Mouse (Mus musculus): ENCODE results near the gene Mbtd1.
"Not testable (repeated sequence)": the region's sequence is repeated elsewhere in the genome, so short reads cannot be mapped to it uniquely, and the experiment has no call there.

The Mbtd1 gene

DNA sequence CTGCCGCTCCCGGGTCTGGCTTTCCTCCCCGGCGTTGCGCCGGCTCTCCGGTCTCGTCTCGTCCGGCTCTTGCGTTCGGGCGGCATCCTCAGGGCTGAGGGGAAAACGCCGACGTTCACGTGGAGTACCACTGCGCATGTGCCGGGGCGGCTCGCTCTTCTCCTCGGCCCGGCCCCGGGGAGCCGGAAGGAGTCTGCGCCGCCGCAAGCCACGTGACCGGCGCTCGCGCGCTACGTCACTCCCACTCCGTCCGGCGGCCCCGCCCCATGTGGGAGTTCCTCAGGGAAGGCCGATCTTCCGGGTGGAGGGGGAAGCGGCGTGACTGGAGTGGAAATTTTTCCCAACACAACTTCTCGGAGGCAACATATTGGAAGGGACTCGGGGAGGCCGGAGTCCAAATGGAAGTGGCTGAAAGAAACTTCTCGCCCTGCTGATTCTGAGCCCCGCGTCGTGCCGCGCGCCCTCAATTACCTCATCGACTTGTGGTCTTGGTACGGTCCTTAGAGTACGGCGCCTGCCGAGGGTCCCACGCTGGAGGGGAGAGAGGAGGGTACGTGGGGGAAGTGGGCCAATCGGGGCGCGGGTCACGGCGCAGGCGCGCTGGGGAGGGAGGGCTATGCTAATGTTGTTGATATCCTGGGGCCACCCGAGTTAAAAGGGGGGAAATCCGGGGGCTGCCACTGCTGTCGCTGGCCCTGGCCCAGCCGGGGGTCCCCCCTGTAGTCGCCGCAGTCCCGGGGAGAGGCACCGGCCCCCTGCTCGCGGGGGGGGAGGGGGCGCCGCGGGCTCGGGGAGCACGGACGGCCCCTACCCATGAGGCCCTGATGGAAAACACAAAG is at the start of gene Mbtd1, which contains the start of gene Utp18:
TSS of gene Mbtd1 (plus strand) at position 281 of the 839 bp plus-strand sequence.
TSS of gene Utp18 (minus strand) at position 195 of the 839 bp plus-strand sequence.
- peak; percentile 99 for DNase-seq

DNA sequence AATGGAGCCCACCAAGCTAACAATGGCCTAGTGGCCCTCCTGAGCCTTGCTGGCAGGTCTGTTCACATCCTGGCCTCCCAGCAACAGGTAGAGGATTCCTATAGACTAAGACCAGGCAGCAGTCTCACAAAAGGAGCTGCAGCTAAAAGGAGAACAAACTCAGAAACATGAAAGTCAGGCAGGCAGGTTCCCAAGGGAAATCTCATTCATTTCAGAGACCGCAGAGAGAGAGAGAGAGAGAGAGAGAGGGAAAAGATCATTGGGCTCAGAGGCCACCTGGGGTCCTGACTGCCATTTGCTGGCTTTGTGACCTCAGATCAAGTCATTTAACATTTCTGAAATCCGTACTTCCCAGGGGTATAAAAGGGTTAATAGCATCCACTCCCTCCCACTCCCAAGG is 38.3 kb upstream of the Mbtd1 start:
- DNase-seq = no peak

DNA sequence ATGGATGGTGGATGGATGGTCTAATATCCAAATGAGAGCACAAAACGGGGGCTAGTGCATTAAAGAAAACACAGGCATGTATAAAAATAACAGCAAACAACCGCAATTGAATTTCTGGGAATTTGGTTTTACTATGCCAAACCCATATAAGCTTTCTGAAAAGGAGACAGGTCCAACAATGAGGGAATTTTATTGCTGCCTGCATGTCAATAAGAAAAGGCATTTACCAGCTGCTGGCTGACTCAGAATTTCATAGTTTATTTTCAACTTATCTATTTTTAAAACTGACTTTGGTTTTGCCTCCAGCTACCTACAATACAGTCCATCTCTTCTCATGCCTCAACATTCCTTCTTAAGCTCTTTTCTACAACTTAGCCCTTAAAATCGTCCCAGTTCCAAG is 33.1 kb upstream of the Mbtd1 start:
- no peak for DNase-seq

DNA sequence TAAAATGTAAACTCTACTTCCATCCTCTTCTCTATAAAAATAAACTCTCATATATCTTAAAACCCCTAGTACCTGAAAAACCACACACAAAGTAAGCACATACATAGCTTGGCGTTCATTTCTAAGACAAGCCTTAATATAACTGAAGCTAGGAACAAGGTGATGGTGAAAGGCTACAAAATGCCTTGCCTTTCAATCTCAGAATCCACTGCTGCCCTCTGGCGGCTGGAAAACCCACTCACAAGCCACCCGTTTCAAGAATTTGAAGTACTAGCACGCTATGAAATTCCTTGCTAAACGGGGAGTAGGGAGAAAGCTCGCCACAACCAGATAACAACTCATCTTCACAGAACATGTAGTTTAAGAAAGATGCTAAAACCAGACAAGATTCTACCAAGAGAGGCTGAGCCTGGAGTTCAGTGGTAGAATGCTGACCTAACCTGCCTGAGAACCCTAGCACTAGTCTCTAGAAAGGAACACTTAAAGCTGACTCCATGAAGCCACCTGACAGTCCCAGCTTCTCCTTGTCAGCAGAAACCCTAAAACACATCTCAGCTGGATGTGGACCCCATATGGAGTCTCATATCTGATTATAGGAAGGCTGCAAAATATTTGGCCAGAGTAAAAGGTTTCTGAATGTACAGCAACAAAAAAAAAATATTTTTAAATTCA is 29.2 kb upstream of the Mbtd1 start:
- peak; percentile 68 for DNase-seq

DNA sequence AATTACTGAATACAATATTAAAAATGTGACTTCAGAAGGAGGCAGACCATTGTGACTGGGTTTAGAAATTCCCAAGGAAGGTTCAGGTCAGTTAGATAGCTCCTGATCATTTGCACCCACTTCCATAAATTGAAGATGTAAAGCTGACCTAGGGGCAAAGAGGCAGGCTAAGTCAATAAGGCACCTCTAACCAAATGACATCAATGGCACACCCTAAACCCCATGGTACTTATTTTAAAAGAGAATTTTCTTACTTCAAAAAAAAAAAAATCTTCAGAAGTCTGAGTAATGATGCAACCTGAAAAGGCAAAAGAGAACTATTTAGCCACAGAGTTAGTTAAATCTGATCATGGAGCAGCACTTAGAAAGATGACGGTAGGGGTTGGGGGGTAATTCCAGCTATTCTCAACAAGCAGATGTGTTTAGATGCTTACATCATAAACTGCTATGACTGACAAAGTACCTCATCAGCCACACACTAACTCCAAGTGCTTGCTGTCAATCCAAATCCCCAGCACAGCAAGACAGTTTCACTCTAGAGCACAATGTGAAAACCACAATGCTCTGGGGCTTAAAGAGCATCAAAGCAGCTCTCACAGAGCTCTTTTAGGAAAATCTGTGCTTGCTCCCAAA is 25.0 kb upstream of the Mbtd1 start:
- DNase-seq = no peak

DNA sequence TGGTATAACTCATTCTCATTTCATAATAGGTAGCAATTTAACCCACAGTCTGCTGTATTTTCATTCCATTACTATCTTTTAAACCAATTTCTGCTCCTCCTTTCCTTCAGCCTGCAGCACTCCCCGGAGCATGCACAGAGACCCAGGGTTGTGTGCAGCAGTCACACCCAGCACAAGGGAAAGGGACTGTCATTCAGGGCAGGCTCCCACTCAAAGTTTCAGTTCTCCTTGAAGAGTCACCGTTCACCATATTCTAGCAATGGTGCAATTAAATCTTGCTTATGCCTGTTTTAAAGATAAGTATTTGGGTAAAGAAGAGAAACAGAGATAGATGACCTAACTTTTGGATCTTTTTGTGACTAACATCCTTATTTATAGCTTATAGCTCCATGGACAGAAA is 24.5 kb upstream of the Mbtd1 start:
- DNase-seq = peak in 1 of 2 experiments; percentile 3

DNA sequence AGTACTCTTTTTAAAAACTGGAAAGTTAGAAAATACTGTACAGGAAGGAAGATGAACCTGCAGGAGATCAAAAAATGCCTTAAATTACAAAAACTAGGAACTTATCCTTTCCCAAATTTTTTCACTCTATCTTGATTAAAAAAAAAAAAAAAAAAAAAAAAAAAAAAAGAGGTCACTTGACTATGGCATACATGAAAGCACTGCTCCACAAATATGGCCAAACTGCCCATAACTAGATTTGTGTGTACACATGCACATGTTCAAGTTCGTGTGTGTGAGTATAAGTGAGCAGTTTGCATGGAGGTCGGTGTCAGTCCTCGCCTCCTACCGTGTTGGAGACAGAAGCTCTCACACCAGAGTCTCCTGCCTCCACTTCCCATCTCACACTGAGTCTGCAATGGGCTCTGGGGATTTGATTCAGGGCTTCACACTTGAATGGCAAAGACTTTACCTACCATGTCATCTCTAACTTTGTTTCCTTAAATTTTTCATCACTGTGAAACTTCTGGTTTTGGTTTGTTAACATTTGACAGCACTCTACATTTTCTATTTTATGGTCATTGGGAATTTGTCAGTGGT is 23.5 kb upstream of the Mbtd1 start:
- DNase-seq = peak in 1 of 2 experiments; percentile 19

DNA sequence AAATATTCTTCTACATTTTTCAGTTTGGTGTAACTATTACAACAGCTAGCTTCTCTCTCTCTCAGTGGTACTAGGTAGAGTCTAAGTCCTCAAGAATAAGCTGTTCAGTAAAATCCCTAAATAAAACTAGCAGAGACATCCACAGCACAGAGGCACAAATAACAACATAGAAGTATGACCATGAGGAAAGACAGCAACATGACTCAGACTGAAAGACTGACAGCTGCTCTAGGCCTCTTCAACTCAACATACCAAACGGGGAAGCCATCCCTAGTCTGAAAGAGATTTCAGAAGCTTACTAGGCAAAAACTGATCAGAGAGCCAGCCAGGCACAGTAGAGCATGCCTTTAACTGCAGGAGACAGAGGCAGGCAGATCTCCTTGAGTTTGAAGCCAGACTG is 23.0 kb upstream of the Mbtd1 start:
- DNase-seq = no peak

DNA sequence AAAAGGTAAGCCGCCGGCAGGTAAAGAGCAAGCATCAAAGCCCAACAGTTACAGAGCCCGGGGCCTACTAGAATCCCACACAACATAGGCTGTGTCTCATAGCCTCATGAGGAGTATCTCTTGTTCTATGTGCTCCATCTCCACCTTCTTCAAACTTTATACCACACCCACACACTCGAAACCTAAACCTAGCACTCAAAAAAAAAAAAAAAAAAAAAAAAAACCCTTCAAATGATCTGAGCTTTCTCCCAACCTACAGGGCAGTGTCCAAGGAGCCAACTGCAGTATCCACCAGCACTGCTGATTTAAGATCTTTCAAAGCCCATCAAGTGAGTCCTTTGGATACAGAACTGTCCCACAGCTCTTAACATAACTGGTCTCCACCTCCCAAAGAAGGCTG is 1.6 kb upstream of the Mbtd1 start:
- DNase-seq = no peak

DNA sequence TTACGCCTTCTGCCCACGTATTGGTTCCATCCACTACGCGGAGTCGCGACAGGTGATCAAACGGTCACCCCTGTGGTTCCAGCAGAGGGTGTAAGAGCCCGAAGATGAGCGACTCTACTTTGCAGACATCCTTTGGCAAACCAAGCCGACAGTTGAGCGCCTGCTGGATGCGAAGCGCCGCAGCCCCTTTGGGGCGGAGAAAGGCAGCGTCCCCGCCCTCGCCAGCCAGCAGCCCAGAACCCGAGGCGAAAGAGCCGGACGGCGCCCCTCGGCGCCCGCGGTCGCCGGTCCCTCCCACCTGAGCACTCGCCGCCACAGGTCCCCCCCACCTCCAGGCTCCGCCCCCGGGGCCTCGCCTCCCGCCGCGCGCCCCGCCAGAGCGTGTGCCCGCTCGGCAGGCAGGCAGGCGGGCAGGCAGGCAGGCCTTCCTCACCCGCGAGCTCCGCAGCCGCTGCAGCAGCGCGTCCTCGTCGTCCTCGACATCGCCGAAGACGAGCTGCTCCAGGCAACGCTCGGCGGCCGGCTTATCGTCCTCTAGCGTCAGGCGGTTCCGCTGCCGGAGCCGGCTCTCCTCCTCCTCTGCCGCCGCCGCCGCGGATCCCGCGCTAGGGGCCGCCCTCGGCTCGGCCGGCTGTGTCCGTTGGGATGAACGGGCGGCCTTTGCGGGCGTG is 616 bp upstream of the Mbtd1 start:
- DNase-seq = peak; percentile 76 to 80

DNA sequence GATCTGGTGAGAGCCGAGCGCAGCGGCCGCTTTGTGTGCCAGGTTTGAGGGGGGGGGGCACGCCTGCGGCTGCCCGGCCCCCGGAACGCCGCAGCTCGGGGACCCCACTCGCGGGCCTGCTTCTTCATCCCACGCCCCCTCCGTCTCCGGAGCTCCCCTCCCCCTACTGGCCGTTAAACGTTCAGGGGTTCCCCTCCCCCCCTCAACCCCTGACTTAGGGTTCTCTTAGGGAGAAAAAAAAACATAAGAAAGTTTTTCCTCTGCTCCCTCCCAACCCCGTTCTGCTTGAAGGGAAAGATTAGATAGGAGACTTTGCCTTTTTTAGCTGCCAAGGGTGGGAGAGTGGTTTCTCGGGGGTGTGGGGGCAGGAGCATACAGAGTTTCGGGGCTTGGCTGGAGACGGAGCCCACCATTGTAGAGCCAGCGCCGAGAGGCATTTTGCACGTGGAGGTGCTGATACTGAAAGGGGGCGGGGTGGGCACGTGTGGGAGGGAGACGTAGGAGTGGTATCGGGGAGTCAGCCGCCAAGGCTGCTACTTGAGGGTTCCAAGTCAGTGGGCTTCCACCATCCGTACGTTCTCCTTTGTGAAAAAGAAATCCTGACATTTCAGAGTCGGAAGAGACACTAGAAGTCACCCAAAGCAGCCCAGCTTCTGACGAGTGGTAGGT is 893 bp downstream of the Mbtd1 start:
- DNase-seq = peak; percentile 53

DNA sequence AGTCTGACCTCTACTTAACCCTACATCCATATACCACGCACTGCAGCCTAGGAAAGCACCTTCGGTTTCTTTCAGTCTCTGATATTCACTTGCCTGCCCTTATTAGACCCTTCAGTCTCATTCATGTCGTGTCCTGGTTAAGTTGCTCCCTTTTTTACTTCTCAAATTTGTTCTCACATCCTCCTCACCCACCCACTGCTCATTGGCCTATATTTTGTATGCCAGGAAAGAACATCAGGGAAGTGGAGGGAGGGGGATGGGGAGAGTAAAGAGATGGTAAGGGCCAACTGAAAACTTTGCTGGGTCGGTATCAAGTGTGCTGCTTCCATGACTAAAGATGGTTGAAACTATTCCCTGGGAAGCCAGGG is 1.4 kb downstream of the Mbtd1 start:
- DNase-seq = no peak

DNA sequence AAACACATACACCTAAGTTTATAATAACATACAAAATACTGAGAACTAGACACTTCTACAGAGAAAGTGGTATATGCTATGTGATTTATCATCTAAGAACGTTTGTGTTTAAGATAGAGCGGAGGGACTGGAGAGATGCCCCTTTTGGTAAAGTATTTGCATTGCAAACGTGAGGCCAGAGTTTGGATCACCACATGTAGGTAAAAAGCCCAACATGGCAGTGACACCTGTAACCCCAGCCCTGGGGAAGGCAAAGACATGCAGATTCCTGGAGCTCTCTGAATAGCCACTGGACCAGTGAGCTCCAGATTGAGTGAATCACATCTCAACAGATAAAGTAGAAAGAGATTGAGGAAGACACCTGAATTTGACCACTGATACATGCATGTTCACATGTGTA is 12.1 kb downstream of the Mbtd1 start:
- no peak for DNase-seq

DNA sequence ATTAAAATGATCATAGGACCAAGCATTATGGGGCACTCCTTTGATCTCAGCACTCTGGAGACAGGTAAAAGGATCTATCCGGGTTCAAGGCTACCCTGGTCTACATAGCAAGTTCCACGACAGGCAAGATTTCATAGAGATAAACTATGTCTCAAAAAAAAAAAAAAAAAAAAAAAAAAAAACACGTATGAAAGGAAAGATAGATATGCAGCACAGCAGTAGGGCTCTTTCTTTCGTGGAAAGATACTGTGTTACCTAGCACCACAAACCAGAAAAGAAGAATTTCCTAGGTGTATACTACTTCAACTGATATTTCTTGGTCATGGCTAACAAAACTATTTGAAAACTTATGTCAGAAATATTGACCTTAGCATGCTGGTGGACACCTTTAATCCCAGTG is 21.2 kb downstream of the Mbtd1 start:
- no peak for DNase-seq

DNA sequence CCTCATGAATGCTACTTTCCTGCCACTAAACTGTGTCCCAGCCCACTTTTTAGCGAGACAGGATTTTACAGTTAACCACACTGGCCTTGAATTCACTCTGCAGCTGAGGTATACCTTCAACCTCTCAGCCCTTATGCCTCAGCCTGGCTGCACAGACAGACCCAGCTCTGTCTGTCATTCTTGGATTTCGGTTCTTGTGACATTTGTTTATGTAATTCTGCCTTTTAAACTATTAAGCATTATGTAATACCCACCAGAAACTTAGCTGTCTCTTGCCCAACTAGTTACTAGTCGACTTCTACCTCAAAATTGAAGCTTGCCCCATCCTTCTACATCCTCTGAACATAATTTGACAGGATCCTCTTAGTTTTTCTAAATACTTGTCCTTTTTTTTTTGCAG is 22.2 kb downstream of the Mbtd1 start:
- no peak for DNase-seq

DNA sequence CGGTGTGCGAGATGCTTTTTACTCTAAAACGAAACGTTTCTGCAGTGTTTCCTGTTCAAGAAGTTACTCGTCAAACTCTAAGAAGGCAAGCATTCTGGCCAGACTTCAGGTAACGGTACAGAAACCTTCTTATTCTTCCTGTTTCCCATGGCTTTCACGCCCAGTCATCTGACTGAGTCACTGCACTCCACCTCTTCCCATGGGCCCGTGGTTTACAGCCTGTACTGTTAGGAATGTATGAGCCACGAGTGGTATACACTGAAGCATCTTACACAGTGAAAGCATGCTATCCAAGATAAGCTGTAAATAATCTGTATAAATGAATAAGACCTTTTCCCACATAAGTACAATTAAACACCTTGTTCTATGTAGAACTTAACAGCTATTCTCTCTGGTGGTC is 23.2 kb downstream of the Mbtd1 start:
- DNase-seq = no peak

DNA sequence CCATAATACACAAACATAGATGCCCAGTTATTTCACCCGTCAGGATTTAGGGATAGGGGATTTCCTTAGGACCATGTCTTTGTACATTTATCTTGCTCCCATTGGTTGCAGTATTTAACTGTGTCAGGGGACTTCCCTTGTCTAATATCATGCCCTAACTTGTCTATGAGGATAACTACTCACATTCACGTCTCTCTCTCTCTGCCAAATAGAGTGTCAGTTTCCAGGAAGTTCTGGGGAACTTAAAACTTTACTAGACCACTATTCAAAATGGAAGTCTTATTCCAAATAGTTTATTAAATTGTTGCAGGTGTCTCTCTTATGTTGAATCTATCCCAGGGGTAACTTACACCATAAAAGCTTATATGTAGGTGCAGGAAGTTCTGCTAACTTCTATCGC is 26.0 kb downstream of the Mbtd1 start:
- DNase-seq = no peak

DNA sequence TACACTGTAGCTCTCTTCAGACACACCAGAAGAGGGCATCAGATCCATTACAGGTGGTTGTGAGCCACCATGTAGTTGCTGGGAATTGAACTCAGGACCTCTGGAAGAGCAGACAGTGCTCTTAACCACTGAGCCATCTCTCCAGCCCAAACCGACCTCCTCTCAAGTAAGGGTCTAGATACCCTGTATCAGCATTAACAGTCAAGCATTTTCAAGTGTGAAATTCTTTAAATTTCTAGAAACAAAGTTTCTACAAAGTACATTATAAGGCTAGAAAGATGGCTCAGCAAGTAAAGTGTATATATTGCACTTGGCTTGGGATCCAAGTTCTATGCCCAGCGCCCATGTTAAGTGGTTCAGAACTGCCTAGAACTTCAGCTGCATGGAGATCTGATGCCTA is 29.4 kb downstream of the Mbtd1 start:
- DNase-seq = not testable (repeated sequence)

DNA sequence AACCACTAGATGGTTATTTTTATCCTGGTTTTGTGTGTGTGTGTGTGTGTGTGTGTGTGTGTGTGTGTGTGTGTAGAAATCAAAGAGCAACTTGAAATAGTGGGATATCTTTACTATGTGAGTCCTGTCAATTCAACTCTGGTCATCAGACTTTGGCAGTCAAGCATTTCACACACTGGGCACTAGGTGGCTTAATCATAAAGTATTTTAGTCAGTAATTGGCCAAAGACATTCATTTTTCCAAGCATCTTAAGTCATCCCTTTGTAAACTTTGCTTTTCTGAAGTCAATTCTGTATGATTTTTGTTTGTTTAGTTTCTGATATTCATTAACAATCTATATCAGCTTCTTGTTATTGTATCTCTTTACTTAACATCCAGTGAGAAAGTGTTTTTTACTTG is 43.5 kb downstream of the Mbtd1 start:
- no peak for DNase-seq

DNA sequence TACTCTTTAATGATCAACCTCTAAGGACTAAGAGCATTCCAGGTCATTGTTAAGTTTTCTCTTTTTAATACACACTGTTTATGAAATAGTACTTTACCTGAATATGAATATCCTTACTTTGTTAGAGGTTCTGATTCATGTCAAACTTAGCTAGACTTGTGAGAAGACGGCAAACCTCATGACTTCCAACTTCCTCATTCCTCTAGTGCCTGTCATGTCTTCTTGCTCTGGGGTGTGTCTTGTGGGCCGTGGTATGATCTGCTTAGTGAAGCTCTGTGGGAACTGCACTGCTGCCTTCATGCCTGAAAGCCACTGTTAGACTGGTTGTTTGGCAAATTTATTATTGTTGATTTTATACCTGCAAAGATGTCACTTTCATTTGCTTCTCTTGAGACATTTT is 55.3 kb downstream of the Mbtd1 start:
- DNase-seq = peak; percentile 42 to 55

DNA sequence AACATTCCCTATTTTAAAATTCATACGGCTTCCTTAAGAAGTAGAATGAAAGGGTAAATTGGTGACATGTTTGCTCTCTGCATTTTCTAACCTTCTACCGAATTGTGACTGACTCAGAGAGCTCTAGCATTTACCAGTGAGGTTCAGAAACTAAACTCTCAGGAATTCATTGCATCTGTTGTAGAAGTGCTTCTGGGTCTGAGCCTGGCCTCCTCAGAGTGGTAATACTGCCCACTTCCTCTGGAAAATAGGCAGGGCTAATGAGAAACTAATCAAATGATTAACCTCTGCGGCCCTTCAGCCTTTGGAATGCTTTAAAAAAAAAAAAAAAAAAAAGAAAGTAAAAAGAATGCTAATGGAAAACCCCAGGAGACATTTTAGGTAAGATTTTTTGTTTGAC is 59.3 kb downstream of the Mbtd1 start:
- no peak for DNase-seq

DNA sequence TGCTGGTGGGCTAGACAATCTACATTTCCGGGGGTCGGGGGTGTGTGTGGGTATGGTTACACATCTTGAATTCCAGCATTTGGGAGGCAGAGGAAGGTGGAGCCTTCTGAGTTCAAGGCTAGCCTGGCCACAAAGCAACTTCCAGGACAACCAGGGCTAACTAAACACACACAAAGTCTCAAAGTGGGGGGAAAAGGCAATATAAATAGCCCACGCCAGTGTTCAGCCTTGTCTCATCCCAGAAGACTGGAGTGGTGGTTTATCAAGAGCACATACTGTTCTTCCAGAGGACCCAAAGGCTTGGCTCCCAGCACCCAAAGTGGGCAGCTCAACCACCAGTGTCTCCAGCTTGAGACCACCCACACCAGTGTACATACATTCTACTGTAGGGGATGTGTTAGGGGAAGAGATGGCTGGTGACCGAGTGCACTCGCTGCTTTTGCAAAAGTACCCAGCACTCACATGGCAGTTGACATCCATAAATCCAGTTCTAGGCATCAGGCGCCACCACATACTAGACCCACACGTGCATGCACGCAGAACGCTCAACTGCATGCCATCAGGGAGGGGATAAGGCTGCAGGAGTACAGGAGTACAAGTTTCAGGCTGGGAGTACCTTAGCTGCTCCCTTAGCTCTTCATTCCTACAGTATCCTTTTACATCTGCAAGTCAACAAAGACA is 63.4 kb downstream of the Mbtd1 start:
- DNase-seq = no peak

Data from B cell, adult 2 months (primary cell).